Mouse (Mus musculus) cortical plate, adult 2 months (tissue): ENCODE results near the gene Ccdc155.

ENCODE experiments used
- CTCF ChIP-seq: fragments of 200-500 bp; IDR thresholded peaks from 2 replicates; pipeline ENCODE4 v1.5.1; 2011; ENCODE audit warnings: mild to moderate bottlenecking, control low read depth, low read length; ENCODE audit not compliant: insufficient read depth; ENCODE audit errors: extremely low read depth
- POLR2A ChIP-seq: fragments of 200-500 bp; IDR thresholded peaks from 2 replicates; pipeline ENCODE4 v1.6.1; 2011; ENCODE audit warnings: mild to moderate bottlenecking, low read length, control low read depth; ENCODE audit not compliant: insufficient read depth; ENCODE audit errors: extremely low read depth

DNA sequence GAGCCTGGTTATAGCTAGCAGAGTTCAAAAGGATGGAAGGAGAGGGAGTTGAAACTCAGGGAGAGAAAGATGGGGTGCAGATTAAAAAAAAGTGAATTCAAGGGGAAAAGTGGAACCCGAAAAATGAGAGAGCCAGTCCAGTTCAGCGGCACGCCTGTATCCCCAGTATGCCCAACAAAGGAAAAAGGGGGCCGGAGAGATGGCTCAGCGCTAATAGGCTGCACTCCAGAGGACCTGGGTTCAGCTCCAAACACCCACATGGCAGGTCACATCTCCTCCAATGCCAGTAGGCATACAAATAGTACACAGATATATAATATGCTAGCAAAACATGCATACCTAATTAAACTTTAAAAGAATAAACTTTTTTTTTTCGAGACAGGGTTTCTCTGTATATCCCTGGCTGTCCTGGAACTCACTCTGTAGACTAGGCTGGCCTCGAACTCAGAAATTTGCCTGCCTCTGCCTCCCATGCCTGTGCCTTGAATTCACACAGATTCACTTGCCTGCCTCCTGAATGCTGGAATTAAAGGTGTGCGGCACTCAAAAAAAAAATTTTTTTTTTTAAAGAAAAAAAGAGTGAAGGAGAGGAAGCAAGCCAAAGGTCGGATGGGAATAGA is 41.6 kb downstream of the Ccdc155 start:
- TF ChIP-seq POLR2A (no peak), CTCF (no peak)
